Mouse (Mus musculus) neural tube, embryonic 14.5 days (tissue): ENCODE data around the gene Gstm2. TPM values are rescaled to one million over a fixed set of nuclear protein-coding genes. Genes with fewer than 3 reads are reported as not detected.
"Not testable (repeated sequence)": the region's sequence is repeated elsewhere in the genome, so short reads cannot be mapped to it uniquely, and the experiment has no call there.

Experiments used
- ATAC-seq: fragments of 200-750 bp; cut with Nextera tagmentation; 2 replicates; pipeline ENCODE4 v1.8.0; 2017; ENCODE audit warnings: low read depth, mild to moderate bottlenecking, moderate TSS enrichment, moderate library complexity
- H3K27ac ChIP-seq: fragments of 300-500 bp; sonication (generic); 2 replicates; pipeline ENCODE4 v1.5.1; 2014; ENCODE audit warnings: low read depth, mild to moderate bottlenecking, control low read depth, low read length, moderate library complexity, mixed read lengths
- H3K27me3 ChIP-seq: fragments of 300-500 bp; sonication (generic); 2 replicates; pipeline ENCODE4 v1.6.1; 2014; ENCODE audit warnings: low read length; ENCODE audit not compliant: control insufficient read depth, insufficient read depth
- H3K36me3 ChIP-seq: fragments of 300-500 bp; sonication (generic); 2 replicates; pipeline ENCODE4 v1.6.1; 2014; ENCODE audit warnings: low read length, mixed read lengths; ENCODE audit not compliant: control insufficient read depth, insufficient read depth
- H3K4me1 ChIP-seq: fragments of 300-500 bp; sonication (generic); 2 replicates; pipeline ENCODE4 v1.6.1; 2014; ENCODE audit warnings: low read length; ENCODE audit not compliant: control insufficient read depth, insufficient read depth
- H3K4me2 ChIP-seq: fragments of 300-500 bp; sonication (generic); 2 replicates; pipeline ENCODE4 v1.6.1; 2014; ENCODE audit warnings: mild to moderate bottlenecking, low read depth, low read length, control low read depth
- H3K4me3 ChIP-seq: fragments of 300-500 bp; sonication (generic); 2 replicates; pipeline ENCODE4 v1.5.1; 2014; ENCODE audit warnings: low read depth, low read length, control low read depth, mixed read lengths
- H3K9ac ChIP-seq: fragments of 300-500 bp; sonication (generic); replicated peaks from 2 replicates; pipeline ENCODE4 v1.6.1; 2014; ENCODE audit warnings: low read depth, mild to moderate bottlenecking, control low read depth, low read length, mixed read lengths
- H3K9me3 ChIP-seq: fragments of 300-500 bp; sonication (generic); 2 replicates; pipeline ENCODE4 v1.6.1; 2016; ENCODE audit warnings: low read length; ENCODE audit not compliant: control insufficient read depth
- WGBS: fragments of 180-500 bp; shearing (Covaris S2); extraction: QIAGEN DNeasy Blood & Tissue Kit; methylation state at CpG from one replicate; pipeline ENCODE4 v1.1.7; 2014; 5-methylcytosine and 5-hydroxymethylcytosine counted together
- polyA plus RNA-seq: library from polyadenylated mRNA; unstranded; fragments of >200 nt; fragmentation: Nextera tagmentation; extraction: Ambion mirVana; gene quantifications from 2 replicates; pipeline ENCODE4 v1.2.1, GENCODE M21; 2014

The Gstm2 gene
- polyA plus RNA-seq, 1 experiment from 2014 or later = 1.2 TPM

DNA sequence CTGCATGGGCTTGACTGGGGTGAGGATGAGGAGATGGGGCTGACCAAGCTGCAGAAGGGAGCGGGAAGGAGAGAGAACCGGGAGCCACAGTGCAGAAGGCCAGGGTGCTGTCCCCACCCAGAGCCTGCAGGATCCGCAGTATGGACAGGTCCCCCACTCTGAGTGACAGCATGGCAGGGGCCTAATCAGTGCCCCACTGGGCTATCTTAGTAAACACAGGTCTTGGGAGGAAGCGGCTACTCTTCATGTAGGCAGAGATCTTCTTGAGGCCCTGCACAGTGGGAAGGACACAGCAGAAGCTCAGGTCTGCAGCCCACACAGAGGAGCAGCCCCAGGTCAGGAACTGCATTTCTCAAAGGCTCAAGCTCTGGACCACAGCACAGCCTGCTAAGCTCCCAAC, 22.2 kb downstream of the Gstm2 start:
- H3K9ac ChIP-seq = no peak overlapping the region
- H3K4me2 ChIP-seq = no peak overlapping the region
- no peak for ATAC-seq
- no peaks in the 10 kb centered on the region for H3K27me3 ChIP-seq
- WGBS = 83% methylated on average over 4 of the region's 4 CpGs
- no peaks in the 10 kb centered on the region for H3K36me3 ChIP-seq
- no peak overlapping the region for H3K27ac ChIP-seq
- no peaks in the 10 kb centered on the region for H3K9me3 ChIP-seq
- no peak overlapping the region for H3K4me3 ChIP-seq
- no peaks in the 10 kb centered on the region for H3K4me1 ChIP-seq

- not testable (repeated sequence) for H3K27ac ChIP-seq, H3K27me3 ChIP-seq, H3K4me2 ChIP-seq, H3K4me1 ChIP-seq, H3K36me3 ChIP-seq, H3K9me3 ChIP-seq, H3K4me3 ChIP-seq, H3K9ac ChIP-seq, ATAC-seq
- 92% methylated on average over 9 of the region's 9 CpGs for WGBS
Observed at GRCm38 (mm10) chr3:107955260-107955659, 31.0 kb downstream of the Gstm2 start.

GRCm38 (mm10) chr3:107953906-107954305, 32.3 kb downstream of the Gstm2 start:
- Histone ChIP-seq H3K27me3 (no peaks in the 10 kb centered on the region), H3K27ac (no peak overlapping the region), H3K4me1 (no peaks in the 10 kb centered on the region), H3K36me3 (no peaks in the 10 kb centered on the region), H3K4me2 (no peak overlapping the region), H3K9ac (no peak overlapping the region), H3K9me3 (no peaks in the 10 kb centered on the region), H3K4me3 (no peak overlapping the region)
- ATAC-seq = peak; percentile 56; the same call in 1 of the 2 replicates
- 80% methylated on average over 5 of the region's 5 CpGs for WGBS

GRCm38 (mm10) chr3:107953328-107953755, 32.9 kb downstream of the Gstm2 start:
- H3K4me2 ChIP-seq = no peak overlapping the region
- peak; percentile 81 for ATAC-seq
- no peaks in the 10 kb centered on the region for H3K27me3 ChIP-seq
- H3K9me3 ChIP-seq = no peaks in the 10 kb centered on the region
- H3K27ac ChIP-seq = no peak overlapping the region
- H3K36me3 ChIP-seq = no peaks in the 10 kb centered on the region
- no peaks in the 10 kb centered on the region for H3K4me1 ChIP-seq
- WGBS = 26% methylated on average over 6 of the region's 6 CpGs
- no peak overlapping the region for H3K4me3 ChIP-seq
- H3K9ac ChIP-seq = no peak overlapping the region

- Histone ChIP-seq H3K27me3 (no peaks in the 10 kb centered on the region), H3K4me3 (no peak overlapping the region), H3K4me2 (no peak overlapping the region), H3K9ac (no peak overlapping the region), H3K9me3 (no peaks in the 10 kb centered on the region), H3K27ac (no peak overlapping the region), H3K4me1 (no peaks in the 10 kb centered on the region), H3K36me3 (no peaks in the 10 kb centered on the region)
- no peak for ATAC-seq
- WGBS = 87% methylated on average over 11 of the region's 11 CpGs
Observed at GRCm38 (mm10) chr3:107950531-107950930, 35.7 kb downstream of the Gstm2 start.

- not testable (repeated sequence) for ATAC-seq, H3K4me1 ChIP-seq, H3K4me2 ChIP-seq, H3K9me3 ChIP-seq, H3K27ac ChIP-seq, H3K27me3 ChIP-seq, H3K36me3 ChIP-seq, H3K4me3 ChIP-seq, H3K9ac ChIP-seq
- WGBS = 94% methylated on average over 1 of the region's 1 CpGs
Observed at GRCm38 (mm10) chr3:107949461-107949860, 36.8 kb downstream of the Gstm2 start.

- no peaks in the 10 kb centered on the region for H3K36me3 ChIP-seq
- WGBS = 52% methylated on average over 4 of the region's 4 CpGs
- no peaks in the 10 kb centered on the region for H3K27me3 ChIP-seq
- no peak for ATAC-seq
- no peak overlapping the region for H3K27ac ChIP-seq
- H3K4me2 ChIP-seq = no peak overlapping the region
- H3K9ac ChIP-seq = no peak overlapping the region
- no peaks in the 10 kb centered on the region for H3K9me3 ChIP-seq
- H3K4me3 ChIP-seq = no peak overlapping the region
- H3K4me1 ChIP-seq = 0 out of 2 replicates have a peak, but pooled peaks cover 3% of the 10 kb centered on the region
Observed at GRCm38 (mm10) chr3:107945729-107946128, 40.5 kb downstream of the Gstm2 start.

DNA sequence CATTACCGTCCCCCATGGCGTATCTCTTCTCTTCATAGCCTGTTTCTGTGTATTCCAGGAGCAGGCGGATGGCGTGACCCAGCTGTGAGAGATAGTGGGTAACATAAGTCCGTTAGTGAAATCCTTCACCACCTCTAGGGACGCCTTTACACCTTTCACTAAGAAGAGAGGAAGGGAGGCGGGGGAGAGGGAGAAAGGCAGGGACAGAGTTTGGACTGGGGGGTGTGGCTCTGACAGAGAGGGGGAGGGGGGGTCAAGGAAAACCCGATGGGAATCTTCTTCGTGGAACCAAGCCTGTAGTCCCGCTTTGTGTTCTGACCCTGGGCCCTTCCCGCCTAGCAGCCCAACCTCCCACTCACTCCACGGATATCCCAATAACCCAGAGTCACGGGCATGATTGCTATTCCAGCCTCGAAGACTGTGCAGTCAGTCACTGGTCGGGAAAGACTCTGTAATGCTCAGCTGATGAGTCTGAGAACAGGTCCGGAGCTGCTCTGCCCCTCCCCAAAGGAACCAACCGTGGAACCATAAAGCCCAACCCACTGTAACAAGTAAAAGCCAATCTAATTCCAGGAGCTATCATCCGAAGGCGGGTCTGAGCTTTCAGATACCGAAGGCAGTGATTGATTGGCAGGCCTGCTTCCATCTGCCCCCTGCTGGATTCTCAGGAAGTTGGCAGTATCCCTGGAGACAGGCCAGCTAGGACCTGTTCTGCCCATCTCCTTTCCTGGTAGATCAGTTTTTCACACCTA, 42.8 kb downstream of the Gstm2 start, which contains the start of gene Gstm6:
Gstm6 (minus strand) TSS at position 511 of the 752 bp plus-strand sequence.
- peak; percentile 87 for ATAC-seq
- Histone ChIP-seq H3K27ac (no peak within 1 kb of the TSS), H3K9me3 (no peaks in the 10 kb centered on the region), H3K36me3 (no peaks in the 10 kb centered on the region), H3K4me3 (peak within 1 kb of the TSS; percentile 14), H3K4me1 (0 out of 2 replicates have a peak, but pooled peaks cover 6% of the 10 kb centered on the region), H3K27me3 (no peaks in the 10 kb centered on the region), H3K9ac (no peak within 1 kb of the TSS), H3K4me2 (peak within 1 kb of the TSS; percentile 29)
- WGBS = 18% methylated on average over 20 of the region's 20 CpGs

DNA sequence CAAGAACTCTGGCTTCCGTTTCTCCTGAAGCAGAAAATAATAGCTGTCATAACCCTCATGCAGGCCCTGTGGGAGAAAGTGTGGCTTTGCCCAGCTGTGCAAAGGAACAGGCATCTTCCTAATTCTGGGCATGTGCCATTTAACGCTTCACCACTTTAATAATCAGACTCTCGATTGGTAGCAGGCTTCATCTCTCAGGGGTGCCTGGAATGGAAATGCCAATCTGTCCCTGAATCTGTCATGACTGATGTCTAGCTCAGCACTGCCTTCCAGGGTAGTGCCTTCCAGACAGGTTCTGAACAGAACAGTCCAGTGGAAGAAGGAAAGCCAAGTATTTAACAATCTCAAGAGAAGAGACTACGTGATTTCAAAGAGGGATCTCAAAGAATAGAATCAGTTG, 45.0 kb downstream of the Gstm2 start:
- Histone ChIP-seq H3K27me3 (no peaks in the 10 kb centered on the region), H3K36me3 (no peaks in the 10 kb centered on the region), H3K4me2 (no peak overlapping the region), H3K4me1 (0 out of 2 replicates have a peak, but pooled peaks cover 6% of the 10 kb centered on the region), H3K9ac (no peak overlapping the region), H3K27ac (no peak overlapping the region), H3K9me3 (no peaks in the 10 kb centered on the region), H3K4me3 (no peak overlapping the region)
- WGBS = 44% methylated on average over 4 of the region's 4 CpGs
- peak; percentile 25; the same call in 1 of the 2 replicates for ATAC-seq
